Comparison of ENCODE assay signal across 14 mouse cellular contexts in the genomic region with DNA sequence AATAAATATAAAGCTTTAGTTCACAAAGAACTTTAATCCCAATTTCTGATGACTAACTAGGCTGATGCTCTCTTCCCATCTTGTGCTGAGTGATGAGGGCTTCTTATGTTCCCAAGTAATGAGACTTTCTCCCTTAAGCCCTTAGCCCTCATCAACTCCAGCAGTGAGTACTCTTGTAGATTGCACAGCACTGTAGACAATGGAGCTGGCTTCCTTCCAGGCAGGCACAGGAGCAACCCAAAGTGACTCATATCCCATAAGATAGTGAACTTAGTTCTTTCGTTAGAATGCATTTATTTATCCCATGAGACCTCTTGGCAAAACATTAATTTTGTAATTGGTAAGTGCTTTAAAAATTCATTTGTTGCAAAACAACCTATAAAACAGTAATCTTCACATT.
DNase-seq lines count a peak whose midpoint lies in the region; ATAC-seq and TF ChIP-seq lines count a peak whose summit lies in the region.
"Had no signal": no experiment of that assay in that cellular context is flagged by ENCODE, and none has a peak within 500 bp of the region (broad histone marks: within the 10 kb centered on the region; RNA-seq: fewer than 3 reads in every experiment).

No protein-coding gene starts in this region.

- DNase-seq in heart, postnatal 0 days (ENCODE audit: low spot score): peak; percentile 39
- no peak for DNase-seq in heart, adult 9 months (ENCODE audit: low spot score in 2 of 2)
- DNase-seq in midbrain, postnatal 0 days (ENCODE audit: low spot score): peak; percentile 32
- peak; percentile 5 to 13 for DNase-seq in adrenal gland, postnatal 36 days
- peak; percentile 1 for DNase-seq in skeletal muscle tissue, adult 2 months (ENCODE audit: low read depth, low spot score)
- DNase-seq: cerebellum, adult 9-11 months; liver; right cerebral cortex, adult 18-20 months had no signal

- no peak overlapping the region for H3K4me3 ChIP-seq in heart, postnatal 0 days (ENCODE audit: low read depth, low read length)
- H3K4me3 ChIP-seq in midbrain, postnatal 0 days (ENCODE audit: low read depth, low read length): no peak overlapping the region
- no peak overlapping the region for H3K4me3 ChIP-seq in midbrain, embryonic 16.5 days (ENCODE audit: low read depth, low read length)
- no peak overlapping the region for H3K4me3 ChIP-seq in forebrain, embryonic 12.5 days (replicated peaks)
- H3K4me3 ChIP-seq: heart, embryonic 10.5 days had no signal

- H3K4me1 ChIP-seq in heart, postnatal 0 days (ENCODE audit: control insufficient read depth, insufficient read depth): no peaks in the 10 kb centered on the region
- H3K4me1 ChIP-seq in midbrain, postnatal 0 days (ENCODE audit: insufficient read depth, low read length): peaks cover 3% of the 10 kb centered on the region; the same call in 1 of the 2 replicates
- H3K4me1 ChIP-seq in midbrain, embryonic 16.5 days (ENCODE audit: control insufficient read depth, insufficient read depth, low read length): no peaks in the 10 kb centered on the region
- no peaks in the 10 kb centered on the region for H3K4me1 ChIP-seq in forebrain, embryonic 12.5 days
- H3K4me1 ChIP-seq: heart, embryonic 10.5 days had no signal

- 11% methylated on average over 1 of the region's 1 CpGs for WGBS in heart, postnatal 0 days
- WGBS in midbrain, postnatal 0 days: 71% methylated on average over 1 of the region's 1 CpGs
- 64% methylated on average over 1 of the region's 1 CpGs for WGBS in midbrain, embryonic 16.5 days
- 76% methylated on average over 1 of the region's 1 CpGs for WGBS in forebrain, embryonic 12.5 days

- no peak overlapping the region for H3K9ac ChIP-seq in heart, postnatal 0 days (replicated peaks; ENCODE audit: low read depth, low read length)
- no peak overlapping the region for H3K9ac ChIP-seq in midbrain, postnatal 0 days (replicated peaks; ENCODE audit: low read length, poor library complexity, severe bottlenecking)
- H3K9ac ChIP-seq in midbrain, embryonic 16.5 days (ENCODE audit: low read depth, low read length): no peak overlapping the region
- no peak overlapping the region for H3K9ac ChIP-seq in forebrain, embryonic 12.5 days

- peak; percentile 47; the same call in 1 of the 2 replicates for ATAC-seq in heart, postnatal 0 days (ENCODE audit: insufficient read depth, low read depth)
- no peak for ATAC-seq in midbrain, postnatal 0 days (ENCODE audit: low FRiP score)
- no peak for ATAC-seq in midbrain, embryonic 16.5 days
- ATAC-seq in forebrain, embryonic 12.5 days (ENCODE audit: low FRiP score): no peak
- ATAC-seq: forebrain, embryonic 14.5 days; intestine, embryonic 16.5 days had no signal

- no peak for TF ChIP-seq CTCF in heart, postnatal 0 days (IDR thresholded peaks at IDR 0.05; ENCODE audit: low read depth)
- no peak for TF ChIP-seq CTCF in midbrain, postnatal 0 days (IDR thresholded peaks at IDR 0.05)

- TF ChIP-seq EP300 in heart, postnatal 0 days (IDR thresholded peaks at IDR 0.05; ENCODE audit: low read depth): no peak

- H3K27me3 ChIP-seq in heart, postnatal 0 days (ENCODE audit: control insufficient read depth, insufficient read depth, low read length): no peaks in the 10 kb centered on the region
- H3K27me3 ChIP-seq in midbrain, postnatal 0 days (ENCODE audit: insufficient read depth, low read length): no peaks in the 10 kb centered on the region
- H3K27me3 ChIP-seq in midbrain, embryonic 16.5 days (ENCODE audit: control insufficient read depth, insufficient read depth, low read depth, low read length): no peaks in the 10 kb centered on the region
- H3K27me3 ChIP-seq in forebrain, embryonic 12.5 days: no peaks in the 10 kb centered on the region

- no peaks in the 10 kb centered on the region for H3K36me3 ChIP-seq in heart, postnatal 0 days (replicated peaks; ENCODE audit: control insufficient read depth, insufficient read depth, low read length)
- H3K36me3 ChIP-seq in midbrain, postnatal 0 days (ENCODE audit: insufficient read depth, low read length): no peaks in the 10 kb centered on the region
- no peaks in the 10 kb centered on the region for H3K36me3 ChIP-seq in midbrain, embryonic 16.5 days (ENCODE audit: control insufficient read depth, insufficient read depth, low read length)
- no peaks in the 10 kb centered on the region for H3K36me3 ChIP-seq in forebrain, embryonic 12.5 days (replicated peaks)
- H3K36me3 ChIP-seq: heart, embryonic 10.5 days had no signal

- no peaks in the 10 kb centered on the region for H3K9me3 ChIP-seq in heart, postnatal 0 days (replicated peaks; ENCODE audit: control insufficient read depth, low read length)
- no peaks in the 10 kb centered on the region for H3K9me3 ChIP-seq in midbrain, postnatal 0 days (ENCODE audit: low read length)
- H3K9me3 ChIP-seq in midbrain, embryonic 16.5 days (replicated peaks; ENCODE audit: control insufficient read depth, low read length, poor library complexity, severe bottlenecking): no peaks in the 10 kb centered on the region
- no peaks in the 10 kb centered on the region for H3K9me3 ChIP-seq in forebrain, embryonic 12.5 days
- H3K9me3 ChIP-seq: heart, embryonic 10.5 days had no signal

- H3K4me2 ChIP-seq in heart, postnatal 0 days (ENCODE audit: low read depth, low read length): no peak overlapping the region
- no peak overlapping the region for H3K4me2 ChIP-seq in midbrain, postnatal 0 days (ENCODE audit: low read depth, low read length, poor library complexity, severe bottlenecking)
- H3K4me2 ChIP-seq in midbrain, embryonic 16.5 days (ENCODE audit: low read length): no peak overlapping the region
- H3K4me2 ChIP-seq in forebrain, embryonic 12.5 days: no peak overlapping the region

- no peak overlapping the region for H3K27ac ChIP-seq in heart, postnatal 0 days (ENCODE audit: low read depth)
- H3K27ac ChIP-seq in midbrain, postnatal 0 days (ENCODE audit: low read depth, low read length): no peak overlapping the region
- no peak overlapping the region for H3K27ac ChIP-seq in midbrain, embryonic 16.5 days (ENCODE audit: low read length)
- H3K27ac ChIP-seq in forebrain, embryonic 12.5 days: no peak overlapping the region
- H3K27ac ChIP-seq: heart, embryonic 10.5 days; kidney, postnatal 0 days had no signal

Comparison
In these comparisons a context has a peak if more than half of its experiments do, and no peak if none do; other contexts are left out.
1. DNase-seq: peak in heart, postnatal 0 days (single experiment), midbrain, postnatal 0 days (single experiment), adrenal gland, postnatal 36 days (2 of 2) and skeletal muscle tissue, adult 2 months (single experiment); none in heart, adult 9 months (0 of 2).